Mouse (Mus musculus): ENCODE data around the gene Tdrkh. TPM values are rescaled to one million over a fixed set of nuclear protein-coding genes. Genes with fewer than 3 reads are reported as not detected.

Gene Tdrkh
- polyA plus RNA-seq, 1 experiment from 2014 or later: 12.5 TPM

DNA sequence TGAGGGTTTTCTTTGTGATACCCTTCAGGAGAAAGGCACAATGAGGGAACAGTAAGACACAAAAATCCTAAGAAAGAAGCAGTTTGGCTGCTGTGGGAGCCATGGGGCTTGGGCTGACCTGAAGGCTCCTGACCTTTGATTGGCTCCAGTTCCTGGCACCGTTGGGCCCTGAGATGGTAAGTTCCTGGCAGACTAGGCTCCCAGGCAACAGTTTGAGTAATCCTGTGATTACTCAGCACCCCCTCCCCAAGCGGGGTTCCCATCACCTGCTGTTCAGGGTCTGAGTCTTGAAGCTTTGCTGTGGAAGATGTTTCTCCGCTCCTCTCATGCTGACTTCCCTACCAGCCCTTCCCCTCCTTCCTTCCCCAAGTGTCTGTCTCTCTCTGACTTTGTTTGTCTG lies 29.6 kb upstream of the Tdrkh start:
- Histone ChIP-seq H3K4me2 (ENCODE audit: low read depth, low read length) (no peak overlapping the region), H3K36me3 (ENCODE audit: control insufficient read depth, insufficient read depth, low read length) (no peaks in the 10 kb centered on the region), H3K4me1 (replicated peaks; ENCODE audit: control insufficient read depth, insufficient read depth, low read length) (no peaks in the 10 kb centered on the region), H3K9me3 (ENCODE audit: control insufficient read depth, low read length) (no peaks in the 10 kb centered on the region), H3K9ac (ENCODE audit: low read length) (no peak overlapping the region), H3K27ac (ENCODE audit: low read length) (no peak overlapping the region), H3K4me3 (ENCODE audit: low read length) (no peak overlapping the region), H3K27me3 (ENCODE audit: control insufficient read depth, insufficient read depth, low read depth, low read length) (no peaks in the 10 kb centered on the region)
- 57% methylated on average over 3 of the region's 3 CpGs for WGBS
- no peak for ATAC-seq (ENCODE audit: low read depth)

DNA sequence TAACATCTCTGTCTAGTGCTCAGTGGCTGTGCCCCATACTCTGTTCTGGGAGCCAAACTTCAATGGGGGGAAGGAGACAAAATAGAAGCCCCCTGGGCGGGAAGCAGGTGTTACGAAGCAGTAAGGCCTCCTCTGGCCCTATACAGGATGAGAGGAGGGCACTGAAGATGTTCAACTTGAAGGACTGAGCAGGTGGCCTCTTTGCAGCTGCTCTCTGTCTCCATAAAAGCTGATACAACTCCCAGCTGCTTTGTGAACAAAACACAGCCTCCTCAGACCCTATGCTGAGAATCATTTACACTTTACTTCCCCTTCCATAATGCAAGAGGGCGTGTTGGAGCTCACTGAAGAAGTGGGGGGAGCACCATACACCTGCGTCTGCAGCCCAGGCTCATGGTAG lies 26.4 kb upstream of the Tdrkh start:
- Histone ChIP-seq H3K4me3 (ENCODE audit: low read length) (no peak overlapping the region), H3K27ac (ENCODE audit: low read length) (no peak overlapping the region), H3K9ac (ENCODE audit: low read length) (no peak overlapping the region), H3K4me2 (ENCODE audit: low read depth, low read length) (no peak overlapping the region), H3K4me1 (replicated peaks; ENCODE audit: control insufficient read depth, insufficient read depth, low read length) (no peaks in the 10 kb centered on the region), H3K27me3 (ENCODE audit: control insufficient read depth, insufficient read depth, low read depth, low read length) (no peaks in the 10 kb centered on the region), H3K9me3 (ENCODE audit: control insufficient read depth, low read length) (no peaks in the 10 kb centered on the region), H3K36me3 (ENCODE audit: control insufficient read depth, insufficient read depth, low read length) (no peaks in the 10 kb centered on the region)
- no peak for ATAC-seq (ENCODE audit: low read depth)
- WGBS: 44% methylated on average over 4 of the region's 4 CpGs

DNA sequence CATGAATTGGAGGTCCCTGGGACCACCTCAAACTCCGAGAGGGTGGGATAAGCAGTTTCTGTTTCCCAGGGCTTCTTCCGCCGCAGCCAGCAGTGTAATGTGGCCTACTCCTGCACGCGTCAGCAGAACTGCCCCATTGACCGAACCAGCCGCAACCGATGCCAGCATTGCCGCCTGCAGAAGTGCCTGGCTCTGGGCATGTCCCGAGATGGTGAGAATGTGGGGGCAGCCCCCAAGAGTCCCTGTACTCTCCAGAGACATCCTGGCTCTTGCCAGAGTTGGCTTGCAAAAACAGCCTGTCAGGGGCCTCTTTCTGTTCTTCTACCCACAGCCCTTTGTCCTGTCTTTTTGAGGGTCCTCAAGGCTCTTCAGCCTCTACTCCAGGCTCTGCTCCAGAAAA lies 25.7 kb upstream of the Tdrkh start:
- ATAC-seq (ENCODE audit: low read depth): no peak
- Histone ChIP-seq H3K27ac (ENCODE audit: low read length) (no peak overlapping the region), H3K4me2 (ENCODE audit: low read depth, low read length) (no peak overlapping the region), H3K4me1 (replicated peaks; ENCODE audit: control insufficient read depth, insufficient read depth, low read length) (no peaks in the 10 kb centered on the region), H3K27me3 (ENCODE audit: control insufficient read depth, insufficient read depth, low read depth, low read length) (no peaks in the 10 kb centered on the region), H3K9ac (ENCODE audit: low read length) (no peak overlapping the region), H3K4me3 (ENCODE audit: low read length) (no peak overlapping the region), H3K9me3 (ENCODE audit: control insufficient read depth, low read length) (no peaks in the 10 kb centered on the region), H3K36me3 (ENCODE audit: control insufficient read depth, insufficient read depth, low read length) (no peaks in the 10 kb centered on the region)
- WGBS: 88% methylated on average over 10 of the region's 10 CpGs

DNA sequence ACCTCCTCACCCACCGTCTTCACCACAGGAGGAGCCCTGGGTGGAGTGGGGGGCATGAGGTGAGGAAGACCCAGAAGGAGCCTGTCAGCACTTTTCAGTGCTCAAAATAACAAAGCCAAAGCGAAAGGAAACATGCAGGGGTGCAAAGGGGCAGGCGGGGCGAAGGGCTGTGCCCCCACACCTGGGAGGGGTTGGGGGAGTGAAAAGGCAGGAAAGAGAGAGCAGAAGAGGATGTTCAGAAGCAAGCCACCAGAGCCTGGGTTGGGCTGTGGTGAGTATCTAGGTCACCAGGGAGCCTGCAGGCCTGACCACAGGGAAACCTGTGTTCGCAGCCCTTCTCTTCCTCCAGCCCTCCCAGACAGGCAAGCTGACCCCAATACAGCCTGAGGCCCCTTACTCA lies 25.0 kb upstream of the Tdrkh start:
- Histone ChIP-seq H3K9me3 (ENCODE audit: control insufficient read depth, low read length) (no peaks in the 10 kb centered on the region), H3K4me3 (ENCODE audit: low read length) (no peak overlapping the region), H3K4me2 (ENCODE audit: low read depth, low read length) (no peak overlapping the region), H3K9ac (ENCODE audit: low read length) (no peak overlapping the region), H3K27ac (ENCODE audit: low read length) (no peak overlapping the region), H3K27me3 (ENCODE audit: control insufficient read depth, insufficient read depth, low read depth, low read length) (no peaks in the 10 kb centered on the region), H3K36me3 (ENCODE audit: control insufficient read depth, insufficient read depth, low read length) (no peaks in the 10 kb centered on the region), H3K4me1 (replicated peaks; ENCODE audit: control insufficient read depth, insufficient read depth, low read length) (no peaks in the 10 kb centered on the region)
- 57% methylated on average over 5 of the region's 5 CpGs for WGBS
- ATAC-seq (ENCODE audit: low read depth): no peak

DNA sequence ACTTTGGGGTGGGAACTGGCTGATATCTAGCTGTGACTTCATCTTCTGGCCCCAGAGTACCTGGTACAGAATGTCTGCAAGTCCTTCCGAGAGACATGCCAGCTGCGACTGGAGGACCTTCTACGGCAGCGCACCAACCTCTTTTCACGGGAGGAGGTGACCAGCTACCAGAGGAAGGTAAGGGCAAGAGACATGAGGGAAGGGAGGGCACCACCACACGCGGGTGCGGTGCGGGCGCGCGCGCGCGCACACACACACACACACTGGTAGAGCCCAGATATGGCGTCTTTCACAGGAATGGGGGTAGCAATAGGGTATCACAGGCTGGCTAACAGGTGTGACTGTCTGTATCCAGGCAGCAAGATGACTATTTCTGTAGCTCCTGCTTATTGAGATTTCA lies 23.7 kb upstream of the Tdrkh start:
- no peaks in the 10 kb centered on the region for H3K9me3 ChIP-seq (ENCODE audit: control insufficient read depth, low read length)
- 94% methylated on average over 16 of the region's 16 CpGs for WGBS
- H3K36me3 ChIP-seq (ENCODE audit: control insufficient read depth, insufficient read depth, low read length): no peaks in the 10 kb centered on the region
- H3K27ac ChIP-seq (ENCODE audit: low read length): no peak overlapping the region
- no peak overlapping the region for H3K9ac ChIP-seq (ENCODE audit: low read length)
- H3K4me2 ChIP-seq (ENCODE audit: low read depth, low read length): no peak overlapping the region
- H3K27me3 ChIP-seq (ENCODE audit: control insufficient read depth, insufficient read depth, low read depth, low read length): no peaks in the 10 kb centered on the region
- H3K4me3 ChIP-seq (ENCODE audit: low read length): no peak overlapping the region
- no peak for ATAC-seq (ENCODE audit: low read depth)
- H3K4me1 ChIP-seq (replicated peaks; ENCODE audit: control insufficient read depth, insufficient read depth, low read length): no peaks in the 10 kb centered on the region

DNA sequence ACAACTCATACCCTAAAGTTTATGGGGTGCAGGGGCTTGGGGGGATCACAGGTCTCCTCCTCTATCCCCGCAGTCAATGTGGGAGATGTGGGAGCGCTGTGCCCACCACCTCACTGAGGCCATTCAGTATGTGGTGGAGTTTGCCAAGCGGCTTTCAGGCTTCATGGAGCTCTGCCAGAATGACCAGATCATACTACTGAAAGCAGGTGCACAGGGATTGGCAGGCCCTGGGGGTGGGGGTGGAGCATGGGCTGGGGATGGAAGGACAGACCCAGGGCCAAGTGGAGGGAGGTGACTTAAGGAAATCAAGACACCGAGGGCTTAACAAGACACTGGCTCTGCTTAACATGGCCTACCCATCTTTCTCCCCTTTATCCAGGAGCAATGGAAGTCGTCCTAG lies 22.1 kb upstream of the Tdrkh start:
- no peak overlapping the region for H3K27ac ChIP-seq (ENCODE audit: low read length)
- no peaks in the 10 kb centered on the region for H3K36me3 ChIP-seq (ENCODE audit: control insufficient read depth, insufficient read depth, low read length)
- H3K4me2 ChIP-seq (ENCODE audit: low read depth, low read length): no peak overlapping the region
- H3K9ac ChIP-seq (ENCODE audit: low read length): no peak overlapping the region
- 72% methylated on average over 5 of the region's 5 CpGs for WGBS
- ATAC-seq (ENCODE audit: low read depth): no peak
- no peaks in the 10 kb centered on the region for H3K4me1 ChIP-seq (replicated peaks; ENCODE audit: control insufficient read depth, insufficient read depth, low read length)
- H3K9me3 ChIP-seq (ENCODE audit: control insufficient read depth, low read length): no peaks in the 10 kb centered on the region
- no peak overlapping the region for H3K4me3 ChIP-seq (ENCODE audit: low read length)
- no peaks in the 10 kb centered on the region for H3K27me3 ChIP-seq (ENCODE audit: control insufficient read depth, insufficient read depth, low read depth, low read length)

DNA sequence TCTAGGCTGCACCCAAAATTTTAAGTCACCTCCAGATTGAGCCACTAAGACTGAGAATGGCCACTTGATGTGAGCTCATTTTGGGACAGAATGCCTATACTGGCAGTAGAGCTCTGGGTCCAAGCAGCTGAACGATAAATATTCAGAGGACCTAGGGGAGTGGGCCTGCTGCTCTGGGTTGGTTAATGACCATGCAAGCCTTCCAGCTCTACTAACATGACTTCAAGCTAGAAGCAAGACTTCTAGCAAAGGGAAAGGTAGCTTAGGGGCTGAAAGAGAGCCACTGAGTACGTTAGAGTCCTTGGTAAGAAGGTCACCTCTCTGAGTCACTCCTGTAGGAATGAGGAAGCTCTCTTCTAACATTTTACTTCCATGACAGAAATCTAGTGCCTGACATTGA lies 20.9 kb upstream of the Tdrkh start:
- H3K9me3 ChIP-seq (ENCODE audit: control insufficient read depth, low read length): no peaks in the 10 kb centered on the region
- no peak overlapping the region for H3K4me3 ChIP-seq (ENCODE audit: low read length)
- no peaks in the 10 kb centered on the region for H3K36me3 ChIP-seq (ENCODE audit: control insufficient read depth, insufficient read depth, low read length)
- ATAC-seq (ENCODE audit: low read depth): no peak
- H3K27me3 ChIP-seq (ENCODE audit: control insufficient read depth, insufficient read depth, low read depth, low read length): no peaks in the 10 kb centered on the region
- no peak overlapping the region for H3K27ac ChIP-seq (ENCODE audit: low read length)
- WGBS: 76% methylated on average over 2 of the region's 2 CpGs
- no peaks in the 10 kb centered on the region for H3K4me1 ChIP-seq (replicated peaks; ENCODE audit: control insufficient read depth, insufficient read depth, low read length)
- H3K9ac ChIP-seq (ENCODE audit: low read length): no peak overlapping the region
- no peak overlapping the region for H3K4me2 ChIP-seq (ENCODE audit: low read depth, low read length)

DNA sequence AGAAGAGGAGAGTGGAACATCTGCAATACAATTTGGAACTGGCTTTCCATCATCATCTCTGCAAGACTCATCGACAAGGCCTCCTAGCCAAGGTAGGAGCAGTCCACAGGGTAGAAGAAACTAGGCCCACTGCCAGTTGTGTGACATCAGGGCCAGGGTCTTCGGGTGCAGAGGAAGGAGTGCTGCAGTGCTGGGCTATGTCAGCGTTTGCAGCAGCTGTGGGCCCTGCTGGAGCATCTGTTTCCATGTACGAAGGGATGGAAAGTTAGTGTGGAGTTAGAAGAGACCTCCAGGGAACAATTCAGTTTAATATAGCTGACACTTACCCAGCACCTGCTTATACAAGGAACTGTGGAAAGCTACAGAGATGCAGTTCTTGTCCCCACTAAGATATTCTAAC lies 20.0 kb upstream of the Tdrkh start:
- Histone ChIP-seq H3K9me3 (ENCODE audit: control insufficient read depth, low read length) (no peaks in the 10 kb centered on the region), H3K27ac (ENCODE audit: low read length) (no peak overlapping the region), H3K36me3 (ENCODE audit: control insufficient read depth, insufficient read depth, low read length) (no peaks in the 10 kb centered on the region), H3K9ac (ENCODE audit: low read length) (no peak overlapping the region), H3K27me3 (ENCODE audit: control insufficient read depth, insufficient read depth, low read depth, low read length) (peaks cover 2% of the 10 kb centered on the region; the same call in 1 of the 2 replicates), H3K4me1 (replicated peaks; ENCODE audit: control insufficient read depth, insufficient read depth, low read length) (no peaks in the 10 kb centered on the region), H3K4me2 (ENCODE audit: low read depth, low read length) (no peak overlapping the region), H3K4me3 (ENCODE audit: low read length) (no peak overlapping the region)
- ATAC-seq (ENCODE audit: low read depth): no peak
- 64% methylated on average over 4 of the region's 4 CpGs for WGBS

DNA sequence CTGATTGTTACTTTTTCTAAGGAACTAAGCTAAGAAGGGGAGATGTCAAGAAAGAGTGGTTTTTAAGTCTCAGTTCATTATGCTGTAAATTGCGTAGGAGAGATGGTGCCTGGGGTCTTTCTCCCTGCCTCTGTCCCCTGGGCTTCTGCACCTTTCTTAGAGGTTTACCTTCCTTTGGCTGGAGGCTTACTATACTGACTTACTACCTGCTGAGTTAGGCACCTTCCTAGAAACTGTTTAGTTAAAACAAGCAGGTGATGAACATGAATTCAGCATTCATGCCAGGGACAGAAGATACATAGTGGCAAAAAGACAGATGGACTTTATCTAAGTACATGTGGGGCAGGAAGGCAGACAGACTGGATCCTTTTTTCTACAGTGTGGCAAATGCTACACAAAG lies 16.7 kb upstream of the Tdrkh start:
- H3K4me1 ChIP-seq (replicated peaks; ENCODE audit: control insufficient read depth, insufficient read depth, low read length): peaks cover 3% of the 10 kb centered on the region
- no peak overlapping the region for H3K4me2 ChIP-seq (ENCODE audit: low read depth, low read length)
- no peaks in the 10 kb centered on the region for H3K36me3 ChIP-seq (ENCODE audit: control insufficient read depth, insufficient read depth, low read length)
- H3K27ac ChIP-seq (ENCODE audit: low read length): no peak overlapping the region
- 72% methylated on average over 1 of the region's 1 CpGs for WGBS
- H3K4me3 ChIP-seq (ENCODE audit: low read length): no peak overlapping the region
- no peaks in the 10 kb centered on the region for H3K9me3 ChIP-seq (ENCODE audit: control insufficient read depth, low read length)
- ATAC-seq (ENCODE audit: low read depth): no peak
- H3K9ac ChIP-seq (ENCODE audit: low read length): no peak overlapping the region
- H3K27me3 ChIP-seq (ENCODE audit: control insufficient read depth, insufficient read depth, low read depth, low read length): peaks cover 7% of the 10 kb centered on the region

DNA sequence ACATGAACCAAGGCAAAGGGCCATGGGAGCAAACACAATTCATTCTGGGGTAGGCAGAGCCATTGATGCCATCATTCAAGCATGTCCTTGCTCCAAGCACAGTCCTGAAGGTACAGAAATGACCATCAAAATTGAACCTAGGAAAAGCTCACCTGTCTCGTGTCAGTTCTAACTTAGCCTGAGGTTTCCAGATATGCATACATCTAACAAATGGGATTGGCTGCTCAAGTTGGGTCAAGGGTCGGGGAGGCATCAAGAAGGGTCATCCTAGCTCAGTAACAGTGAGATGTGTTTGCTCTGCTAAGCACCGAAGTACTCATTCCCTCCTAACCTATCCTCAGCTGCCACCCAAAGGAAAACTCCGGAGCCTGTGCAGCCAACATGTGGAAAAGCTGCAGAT lies 16.2 kb upstream of the Tdrkh start:
- no peaks in the 10 kb centered on the region for H3K36me3 ChIP-seq (ENCODE audit: control insufficient read depth, insufficient read depth, low read length)
- H3K4me1 ChIP-seq (replicated peaks; ENCODE audit: control insufficient read depth, insufficient read depth, low read length): peaks cover 3% of the 10 kb centered on the region

More for the DNA sequence above, 16.2 kb upstream of the Tdrkh start:
- peaks cover 7% of the 10 kb centered on the region for H3K27me3 ChIP-seq (ENCODE audit: control insufficient read depth, insufficient read depth, low read depth, low read length)
- no peak overlapping the region for H3K9ac ChIP-seq (ENCODE audit: low read length)
- no peak overlapping the region for H3K4me2 ChIP-seq (ENCODE audit: low read depth, low read length)
- WGBS: 68% methylated on average over 4 of the region's 4 CpGs
- no peak overlapping the region for H3K27ac ChIP-seq (ENCODE audit: low read length)
- H3K4me3 ChIP-seq (ENCODE audit: low read length): no peak overlapping the region
- no peak for ATAC-seq (ENCODE audit: low read depth)
- H3K9me3 ChIP-seq (ENCODE audit: control insufficient read depth, low read length): no peaks in the 10 kb centered on the region
